ENCODE assay signal across 11 mouse cellular contexts in the genomic region with DNA sequence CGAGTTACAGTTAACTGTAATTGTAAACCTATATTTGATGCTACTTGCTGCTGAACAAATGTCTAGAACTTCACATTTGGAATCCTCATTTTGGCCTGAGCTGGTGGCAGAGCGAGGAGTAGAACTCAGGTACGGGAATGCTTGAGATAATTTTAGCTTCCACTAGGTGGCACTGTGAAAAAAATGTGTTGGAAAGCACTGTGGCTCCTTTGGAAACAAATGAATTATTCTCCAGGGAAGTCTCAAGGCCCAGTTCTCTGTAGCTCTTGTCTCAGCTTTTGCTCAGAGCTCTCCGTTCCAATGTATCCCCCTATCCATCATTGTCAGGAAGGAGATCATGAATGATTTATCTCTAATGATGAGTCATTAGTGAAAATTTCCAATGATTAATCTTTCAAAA.
A peak's percentile ranks its signal among the peaks of the same experiment; 100 is the strongest.
DNase-seq lines count a peak whose midpoint lies in the region; ATAC-seq and TF ChIP-seq lines count a peak whose summit lies in the region.
"Had no signal": no experiment of that assay in that cellular context is flagged by ENCODE, and none has a peak within 500 bp of the region (broad histone marks: within the 10 kb centered on the region; RNA-seq: fewer than 3 reads in every experiment).

No protein-coding gene starts in this region.

- H3K9ac ChIP-seq in kidney, embryonic 16.5 days (replicated peaks; ENCODE audit: low read length): no peak overlapping the region
- H3K9ac ChIP-seq in stomach, postnatal 0 days (ENCODE audit: low read length): no peak overlapping the region
- H3K9ac ChIP-seq: liver, embryonic 13.5 days; neural tube, embryonic 13.5 days had no signal

- H3K4me3 ChIP-seq in kidney, adult 2 months (ENCODE audit: insufficient read depth, low read depth, low read length): no peak overlapping the region
- H3K4me3 ChIP-seq in kidney, embryonic 16.5 days (ENCODE audit: low read length): no peak overlapping the region
- no peak overlapping the region for H3K4me3 ChIP-seq in stomach, postnatal 0 days (ENCODE audit: low read depth, low read length)
- H3K4me3 ChIP-seq: liver, embryonic 13.5 days; neural tube, embryonic 13.5 days had no signal

- TF ChIP-seq CTCF in kidney, adult 2 months (conservative IDR thresholded peaks at IDR 0.05; ENCODE audit: insufficient read depth, insufficient read length, low read depth, low read length): 0 out of 2 replicates have a peak, but pooled peaks have one; percentile 20
- TF ChIP-seq CTCF in stomach, postnatal 0 days (IDR thresholded peaks at IDR 0.05; ENCODE audit: low read depth): peak; percentile 57

- no peaks in the 10 kb centered on the region for H3K9me3 ChIP-seq in kidney, embryonic 16.5 days (ENCODE audit: low read length)
- no peaks in the 10 kb centered on the region for H3K9me3 ChIP-seq in stomach, postnatal 0 days (ENCODE audit: control insufficient read depth, low read length)
- H3K9me3 ChIP-seq: liver, embryonic 13.5 days; neural tube, embryonic 13.5 days had no signal

- no peak for ATAC-seq in kidney, embryonic 16.5 days (ENCODE audit: low FRiP score, low TSS enrichment)
- no peak for ATAC-seq in stomach, postnatal 0 days (ENCODE audit: low FRiP score, low TSS enrichment)
- no peak for ATAC-seq in frontal cortex, adult (ENCODE audit: low TSS enrichment)

- TF ChIP-seq EP300 in stomach, postnatal 0 days (optimal IDR thresholded peaks at IDR 0.05): no peak

- TF ChIP-seq POLR2A in kidney, adult 2 months (IDR thresholded peaks at IDR 0.05; ENCODE audit: low read depth, low read length): no peak

- H3K27ac ChIP-seq in kidney, adult 2 months (ENCODE audit: insufficient read depth, low read depth, low read length): no peak overlapping the region
- H3K27ac ChIP-seq in kidney, embryonic 16.5 days (ENCODE audit: low read length): no peak overlapping the region
- H3K27ac ChIP-seq in stomach, postnatal 0 days (replicated peaks): no peak overlapping the region
- H3K27ac ChIP-seq: liver, embryonic 13.5 days; neural tube, embryonic 13.5 days had no signal

- no peaks in the 10 kb centered on the region for H3K27me3 ChIP-seq in kidney, adult 2 months (replicated peaks; ENCODE audit: control insufficient read depth, insufficient read depth, low read length)
- no peaks in the 10 kb centered on the region for H3K27me3 ChIP-seq in kidney, embryonic 16.5 days (ENCODE audit: insufficient read depth, low read length)
- H3K27me3 ChIP-seq in stomach, postnatal 0 days (ENCODE audit: control insufficient read depth, insufficient read depth, low read length): no peaks in the 10 kb centered on the region
- H3K27me3 ChIP-seq: liver, embryonic 13.5 days; neural tube, embryonic 13.5 days had no signal

- DNase-seq in adrenal gland, adult (ENCODE audit: inconsistent age in 2 of 2, low spot score in 1 of 2): peak; percentile 21 to 80
- no peak for DNase-seq in adrenal gland, postnatal 25 days
- DNase-seq in kidney, adult 2 months: peak; percentile 31
- DNase-seq in right cerebral cortex, adult 18-20 months: peak; percentile 4
- DNase-seq in right cerebral cortex, postnatal 25 days: no peak
- no peak for DNase-seq in stomach, postnatal 0 days (ENCODE audit: low spot score)
- DNase-seq: kidney, postnatal 10 days; liver, embryonic 13.5 days had no signal

- no peaks in the 10 kb centered on the region for H3K4me1 ChIP-seq in kidney, adult 2 months (ENCODE audit: control insufficient read depth, insufficient read depth, low read length)
- H3K4me1 ChIP-seq in kidney, embryonic 16.5 days (ENCODE audit: insufficient read depth, low read length): no peaks in the 10 kb centered on the region
- H3K4me1 ChIP-seq in stomach, postnatal 0 days (replicated peaks; ENCODE audit: control insufficient read depth, insufficient read depth): no peaks in the 10 kb centered on the region
- H3K4me1 ChIP-seq: liver, embryonic 13.5 days; neural tube, embryonic 13.5 days had no signal

- WGBS in kidney, adult 2 months: 53% methylated on average over 4 of the region's 4 CpGs
- 56% methylated on average over 4 of the region's 4 CpGs for WGBS in kidney, embryonic 16.5 days
- WGBS in stomach, postnatal 0 days: 42% methylated on average over 4 of the region's 4 CpGs

- no peak overlapping the region for H3K4me2 ChIP-seq in kidney, embryonic 16.5 days (replicated peaks; ENCODE audit: low read depth, low read length)
- H3K4me2 ChIP-seq in stomach, postnatal 0 days (replicated peaks; ENCODE audit: low read depth): no peak overlapping the region
- H3K4me2 ChIP-seq: liver, embryonic 13.5 days; neural tube, embryonic 13.5 days had no signal

- H3K36me3 ChIP-seq in kidney, adult 2 months (ENCODE audit: control insufficient read depth, insufficient read depth, low read length): no peaks in the 10 kb centered on the region
- H3K36me3 ChIP-seq in kidney, embryonic 16.5 days (ENCODE audit: insufficient read depth, low read length): no peaks in the 10 kb centered on the region
- no peaks in the 10 kb centered on the region for H3K36me3 ChIP-seq in stomach, postnatal 0 days (ENCODE audit: control insufficient read depth, insufficient read depth, low read length)
- H3K36me3 ChIP-seq: liver, embryonic 13.5 days; neural tube, embryonic 13.5 days had no signal

Comparison
In these comparisons a context has a peak if more than half of its experiments do, and no peak if none do; other contexts are left out.
1. DNase-seq: peak in adrenal gland, adult (2 of 2), kidney, adult 2 months (single experiment) and right cerebral cortex, adult 18-20 months (single experiment); none in adrenal gland, postnatal 25 days (single experiment), right cerebral cortex, postnatal 25 days (single experiment) and stomach, postnatal 0 days (single experiment).